Mouse (Mus musculus) B cell, adult (primary cell): ENCODE results near the gene Gm30302. TPM values are rescaled to one million over a fixed set of nuclear protein-coding genes. Genes with fewer than 3 reads are reported as not detected.

ENCODE experiments used
- total RNA-seq: library from RNA; stranded (reverse); gene quantifications from 4 replicates; pipeline ENCODE4 v1.2.4, GENCODE M21; 2023; ENCODE audit not compliant: inconsistent age

Gene Gm30302
- not detected in 4 replicates for total RNA-seq

DNA sequence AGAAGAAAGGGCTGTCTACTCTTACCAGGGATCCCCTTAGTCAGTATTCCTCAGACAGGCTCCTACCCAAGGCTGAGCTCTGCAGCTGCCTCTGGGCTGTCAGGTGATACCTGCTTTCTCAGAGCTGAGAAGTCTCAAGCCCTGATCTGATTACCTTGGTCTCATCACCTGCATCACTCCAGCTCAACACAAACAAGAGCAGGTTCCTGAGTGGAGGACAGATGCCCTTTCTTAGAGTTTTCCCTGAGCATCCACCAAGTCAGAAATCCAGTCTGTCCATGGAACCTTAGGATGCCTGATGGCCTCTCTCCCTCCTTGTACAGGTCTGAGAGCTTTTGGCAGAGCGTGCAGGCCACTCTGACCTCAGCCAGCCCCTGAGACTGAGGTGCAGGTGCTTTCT, at the start of gene Gm30302:
Gene Gm30302, minus strand, starts transcription at position 101 of the 400 bp plus-strand sequence.

Other genes starting within 250 kb of the Gm30302 start
- not detected in 4 replicates for gene Omd, start 216.5 kb downstream of the Gm30302 start, total RNA-seq
- gene Ogn, start 191.0 kb downstream of the Gm30302 start, total RNA-seq: not detected in 4 replicates
- 0.67 to 2.0 TPM (median 1.4 TPM) in 4 replicates for gene Cenpp, start 146.2 kb downstream of the Gm30302 start, total RNA-seq
- gene Nol8, start 145.9 kb downstream of the Gm30302 start, total RNA-seq: 39.0 to 48.0 TPM (median 41.0 TPM) in 4 replicates
- gene Iars, start 116.9 kb downstream of the Gm30302 start, total RNA-seq: 80.9 to 99.9 TPM (median 88.8 TPM) in 4 replicates